Mouse (Mus musculus): ENCODE data around the gene Mtrf1l.
A peak's percentile ranks its signal among the peaks of the same experiment; 100 is the strongest.

Gene Mtrf1l

GRCm38 (mm10) chr10:5823740-5824491, at the start of gene Mtrf1l:
Gene Mtrf1l (minus strand): TSS chr10:5823910.
- DNase-seq (ENCODE audit: low spot score): peak; percentile 87

- DNase-seq (ENCODE audit: low spot score): no peak
Measured at GRCm38 (mm10) chr10:5871081-5871480, 47.4 kb upstream of the Mtrf1l start.

- DNase-seq (ENCODE audit: low spot score): no peak
Measured at GRCm38 (mm10) chr10:5867981-5868552, 44.4 kb upstream of the Mtrf1l start.

- no peak for DNase-seq (ENCODE audit: low spot score)
Measured at GRCm38 (mm10) chr10:5865996-5866395, 42.3 kb upstream of the Mtrf1l start.

GRCm38 (mm10) chr10:5862669-5863068, 39.0 kb upstream of the Mtrf1l start:
- no peak for DNase-seq (ENCODE audit: low spot score)

GRCm38 (mm10) chr10:5860849-5861248, 37.1 kb upstream of the Mtrf1l start:
- no peak for DNase-seq (ENCODE audit: low spot score)

GRCm38 (mm10) chr10:5859729-5860128, 36.0 kb upstream of the Mtrf1l start:
- no peak for DNase-seq (ENCODE audit: low spot score)

GRCm38 (mm10) chr10:5857996-5858549, 34.4 kb upstream of the Mtrf1l start:
- DNase-seq (ENCODE audit: low spot score): no peak

- DNase-seq (ENCODE audit: low spot score): no peak
Measured at GRCm38 (mm10) chr10:5853290-5853868, 29.7 kb upstream of the Mtrf1l start.

GRCm38 (mm10) chr10:5846939-5847338, 23.2 kb upstream of the Mtrf1l start:
- DNase-seq (ENCODE audit: low spot score): no peak

GRCm38 (mm10) chr10:5841369-5841768, 17.7 kb upstream of the Mtrf1l start:
- no peak for DNase-seq (ENCODE audit: low spot score)

- DNase-seq (ENCODE audit: low spot score): no peak
Measured at GRCm38 (mm10) chr10:5826336-5827025, 2.8 kb upstream of the Mtrf1l start.

- DNase-seq (ENCODE audit: low spot score): no peak
Measured at GRCm38 (mm10) chr10:5824779-5825178, 1.1 kb upstream of the Mtrf1l start.

- DNase-seq (ENCODE audit: low spot score): no peak
Measured at GRCm38 (mm10) chr10:5823291-5823739, 395 bp downstream of the Mtrf1l start.

GRCm38 (mm10) chr10:5818772-5819171, 4.9 kb downstream of the Mtrf1l start:
- DNase-seq (ENCODE audit: low spot score): no peak

- DNase-seq (ENCODE audit: low spot score): no peak
Measured at GRCm38 (mm10) chr10:5815968-5816367, 7.7 kb downstream of the Mtrf1l start.

GRCm38 (mm10) chr10:5813724-5814123, 10.0 kb downstream of the Mtrf1l start:
- DNase-seq (ENCODE audit: low spot score): no peak

GRCm38 (mm10) chr10:5807683-5808082, 16.0 kb downstream of the Mtrf1l start:
- DNase-seq (ENCODE audit: low spot score): no peak

- no peak for DNase-seq (ENCODE audit: low spot score)
Measured at GRCm38 (mm10) chr10:5806996-5807395, 16.7 kb downstream of the Mtrf1l start.

- no peak for DNase-seq (ENCODE audit: low spot score)
Measured at GRCm38 (mm10) chr10:5806416-5806815, 17.3 kb downstream of the Mtrf1l start.

GRCm38 (mm10) chr10:5805731-5806307, 17.9 kb downstream of the Mtrf1l start:
- peak; percentile 83 for DNase-seq (ENCODE audit: low spot score)

GRCm38 (mm10) chr10:5805243-5805730, 18.4 kb downstream of the Mtrf1l start, which contains the start of gene Fbxo5:
Gene Fbxo5 (minus strand): TSS chr10:5805600.
- DNase-seq (ENCODE audit: low spot score): peak; percentile 94
